Mouse (Mus musculus) forebrain, postnatal 0 days (tissue): ENCODE data around the gene AL731706.1. TPM values are rescaled to one million over a fixed set of nuclear protein-coding genes. Genes with fewer than 3 reads are reported as not detected.

Experiments
- ATAC-seq: fragments of 200-750 bp; cut with Nextera tagmentation; 2 replicates; pipeline ENCODE4 v1.8.0; 2017; ENCODE audit warnings: mild to moderate bottlenecking, moderate library complexity
- DNase-seq: peaks from one replicate; pipeline ENCODE4 v3.0.0-alpha.2; 2015
- H3K27ac ChIP-seq: fragments of 300-500 bp; sonication (generic); 2 replicates; pipeline ENCODE4 v1.5.1; 2014; ENCODE audit warnings: low read depth, mild to moderate bottlenecking, antibody characterized with exemption, low read length, moderate library complexity, mixed read lengths
- H3K27me3 ChIP-seq: fragments of 300-500 bp; sonication (generic); 2 replicates; pipeline ENCODE4 v1.6.1; 2014; ENCODE audit warnings: mild to moderate bottlenecking, low read length, mixed read lengths; ENCODE audit not compliant: insufficient read depth
- H3K36me3 ChIP-seq: fragments of 300-500 bp; sonication (generic); 2 replicates; pipeline ENCODE4 v1.6.1; 2014; ENCODE audit warnings: mild to moderate bottlenecking, moderate library complexity; ENCODE audit not compliant: insufficient read depth
- H3K4me1 ChIP-seq: fragments of 300-500 bp; sonication (generic); 2 replicates; pipeline ENCODE4 v1.6.1; 2014; ENCODE audit warnings: antibody characterized with exemption; ENCODE audit not compliant: insufficient read depth
- H3K4me2 ChIP-seq: fragments of 300-500 bp; sonication (generic); 2 replicates; pipeline ENCODE4 v1.6.1; 2014; ENCODE audit warnings: low read depth, mild to moderate bottlenecking, moderate library complexity
- H3K4me3 ChIP-seq: fragments of 300-500 bp; sonication (generic); 2 replicates; pipeline ENCODE4 v1.5.1; 2014; ENCODE audit warnings: low read depth, low read length, mixed read lengths
- H3K9ac ChIP-seq: fragments of 300-500 bp; sonication (generic); 2 replicates; pipeline ENCODE4 v1.6.1; 2014; ENCODE audit warnings: mild to moderate bottlenecking
- H3K9me3 ChIP-seq: fragments of 300-500 bp; sonication (generic); 2 replicates; pipeline ENCODE4 v1.6.1; 2016; ENCODE audit warnings: low read length
- CTCF ChIP-seq: sonication (generic); IDR thresholded peaks from 2 replicates; pipeline ENCODE4 v1.5.1; 2016; ENCODE audit warnings: antibody characterized with exemption, control low read depth, low read depth
- WGBS: fragments of 180-500 bp; shearing (Covaris S2); extraction: QIAGEN DNeasy Blood & Tissue Kit; methylation state at CpG from one replicate; pipeline ENCODE4 v1.1.7; 2014; 5-methylcytosine and 5-hydroxymethylcytosine counted together
- polyA plus RNA-seq: library from polyadenylated mRNA; unstranded; fragments of >200 nt; fragmentation: Nextera tagmentation; extraction: Ambion mirVana; gene quantifications from 2 replicates; pipeline ENCODE4 v1.2.1, GENCODE M21; 2015
- total RNA-seq: library from RNA; depleted of rRNA; stranded (reverse); fragments of >200 nt; gene quantifications from 2 replicates; pipeline ENCODE4 v1.2.3, GENCODE M21; 2014

The AL731706.1 gene
- total and polyA plus RNA-seq, 2 experiments from 2014 or later: 4.0 to 17.6 TPM

DNA sequence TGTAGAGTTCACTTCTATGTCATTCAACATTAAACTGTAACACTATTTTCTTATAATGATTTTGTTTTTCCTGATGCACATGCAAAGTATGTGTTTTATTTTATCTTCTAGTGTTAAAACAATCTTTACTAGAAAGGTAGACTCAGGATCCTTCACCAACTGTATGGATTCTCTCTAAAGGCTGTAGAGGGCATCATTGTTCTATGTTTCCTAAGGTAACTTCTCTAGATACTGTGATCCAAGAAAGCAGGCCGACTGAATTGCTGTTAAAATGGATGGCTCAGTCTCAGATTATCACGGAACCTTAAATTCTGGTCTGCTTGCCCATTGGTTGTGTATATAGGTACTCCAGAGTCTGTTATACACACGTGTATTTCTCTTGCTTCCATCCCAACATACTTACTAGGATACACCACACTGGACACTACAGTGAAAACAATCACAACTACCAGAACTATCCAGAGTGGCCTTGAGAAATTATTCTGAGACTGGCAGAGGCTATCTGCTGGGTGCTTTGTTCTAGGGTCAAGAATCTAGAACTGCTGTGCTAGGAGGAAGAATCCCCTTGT is 23.2 kb upstream of the AL731706.1 start:
- no peak overlapping the region for H3K9ac ChIP-seq
- ATAC-seq (peak; percentile 85), DNase-seq (peak; percentile 56)
- WGBS: 44% methylated on average over 3 of the region's 3 CpGs
- TF ChIP-seq CTCF: peak; percentile 70
- H3K9me3 ChIP-seq: no peaks in the 10 kb centered on the region
- no peak overlapping the region for H3K27ac ChIP-seq
- no peak overlapping the region for H3K4me2 ChIP-seq
- H3K4me3 ChIP-seq: no peak overlapping the region
- no peaks in the 10 kb centered on the region for H3K36me3 ChIP-seq
- H3K4me1 ChIP-seq: no peaks in the 10 kb centered on the region
- no peaks in the 10 kb centered on the region; the same call in 1 of the 2 replicates for H3K27me3 ChIP-seq

DNA sequence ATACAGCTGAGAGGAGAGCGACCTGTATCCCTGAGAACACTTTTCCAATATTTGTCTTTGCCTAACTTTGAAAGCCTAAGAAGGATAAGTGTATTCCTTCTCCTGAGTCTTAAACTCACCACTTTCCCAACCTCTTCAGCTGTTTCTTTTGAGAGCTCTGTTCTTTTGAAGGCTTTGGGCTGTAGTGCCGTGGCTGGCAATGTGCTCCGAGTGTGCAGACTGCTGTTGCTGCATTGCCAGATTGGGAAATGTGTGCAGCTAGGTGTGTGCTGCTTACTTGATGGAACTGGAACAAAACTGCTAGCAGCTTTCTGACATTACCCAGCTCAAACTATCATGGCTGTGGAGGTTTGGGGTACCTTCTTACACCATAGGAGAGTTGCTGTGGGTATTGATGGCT is 21.8 kb upstream of the AL731706.1 start:
- no peaks in the 10 kb centered on the region; the same call in 1 of the 2 replicates for H3K27me3 ChIP-seq
- H3K27ac ChIP-seq: no peak overlapping the region
- no peaks in the 10 kb centered on the region for H3K4me1 ChIP-seq
- WGBS: 31% methylated on average over 3 of the region's 3 CpGs
- H3K4me3 ChIP-seq: no peak overlapping the region
- ATAC-seq (no peak), DNase-seq (no peak)
- no peak overlapping the region for H3K4me2 ChIP-seq
- no peaks in the 10 kb centered on the region for H3K36me3 ChIP-seq
- H3K9me3 ChIP-seq: no peaks in the 10 kb centered on the region
- no peak for TF ChIP-seq CTCF
- H3K9ac ChIP-seq: no peak overlapping the region

DNA sequence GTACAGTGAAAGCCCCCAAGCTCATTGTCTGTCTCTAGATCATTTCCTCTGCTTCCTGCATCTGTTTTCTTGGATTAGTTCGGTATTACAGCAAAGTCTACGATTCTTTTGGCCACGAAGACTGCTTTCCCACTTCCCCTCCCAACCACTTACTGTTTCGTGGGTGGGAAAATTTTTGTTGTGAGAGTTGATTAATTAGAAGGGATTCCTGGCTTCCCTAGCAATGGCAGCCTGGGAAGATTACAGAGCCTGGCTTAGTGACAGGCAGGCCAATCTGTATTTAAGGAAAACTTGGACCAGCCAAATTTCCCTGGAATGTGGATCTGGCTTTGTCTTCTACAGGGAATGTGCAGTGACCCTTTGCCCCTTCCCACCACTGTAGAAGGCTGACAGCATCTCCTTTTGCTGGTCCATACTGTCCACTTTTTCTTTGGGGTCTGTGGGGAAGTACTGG is 20.8 kb upstream of the AL731706.1 start:
- 7% methylated on average over 4 of the region's 4 CpGs for WGBS
- Histone ChIP-seq H3K27ac (no peak overlapping the region), H3K9me3 (no peaks in the 10 kb centered on the region), H3K27me3 (no peaks in the 10 kb centered on the region; the same call in 1 of the 2 replicates), H3K4me3 (no peak overlapping the region), H3K9ac (no peak overlapping the region), H3K4me2 (no peak overlapping the region), H3K36me3 (no peaks in the 10 kb centered on the region), H3K4me1 (no peaks in the 10 kb centered on the region)
- DNase-seq (no peak), ATAC-seq (no peak)
- TF ChIP-seq CTCF: no peak

DNA sequence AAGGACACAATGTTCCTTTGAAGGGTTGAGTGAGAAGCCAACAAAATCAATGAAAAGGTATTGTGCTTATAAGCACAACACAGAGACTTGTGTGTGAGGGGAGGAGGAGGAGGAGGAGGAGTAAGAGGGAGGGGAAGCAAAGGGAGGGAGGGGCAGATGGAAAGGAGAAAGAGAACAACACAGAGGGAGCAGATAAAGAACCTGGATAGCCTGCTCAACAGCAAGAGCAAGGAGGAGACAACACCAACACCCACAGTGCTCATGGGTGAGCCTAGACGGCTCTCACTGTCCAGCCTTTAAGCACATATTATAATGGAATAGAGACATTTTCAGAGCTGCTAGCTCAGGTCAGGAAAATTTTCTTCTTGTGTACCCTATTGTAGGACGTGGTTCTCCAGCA is 18.1 kb upstream of the AL731706.1 start:
- no peak overlapping the region for H3K4me3 ChIP-seq
- 71% methylated on average over 2 of the region's 2 CpGs for WGBS
- no peak for DNase-seq
- no peak overlapping the region for H3K27ac ChIP-seq
- no peaks in the 10 kb centered on the region; the same call in 1 of the 2 replicates for H3K27me3 ChIP-seq
- H3K9ac ChIP-seq: no peak overlapping the region
- H3K4me2 ChIP-seq: no peak overlapping the region
- ATAC-seq: no peak
- no peaks in the 10 kb centered on the region for H3K4me1 ChIP-seq
- TF ChIP-seq CTCF: no peak
- H3K36me3 ChIP-seq: peaks cover 4% of the 10 kb centered on the region; the same call in 1 of the 2 replicates
- H3K9me3 ChIP-seq: no peaks in the 10 kb centered on the region

DNA sequence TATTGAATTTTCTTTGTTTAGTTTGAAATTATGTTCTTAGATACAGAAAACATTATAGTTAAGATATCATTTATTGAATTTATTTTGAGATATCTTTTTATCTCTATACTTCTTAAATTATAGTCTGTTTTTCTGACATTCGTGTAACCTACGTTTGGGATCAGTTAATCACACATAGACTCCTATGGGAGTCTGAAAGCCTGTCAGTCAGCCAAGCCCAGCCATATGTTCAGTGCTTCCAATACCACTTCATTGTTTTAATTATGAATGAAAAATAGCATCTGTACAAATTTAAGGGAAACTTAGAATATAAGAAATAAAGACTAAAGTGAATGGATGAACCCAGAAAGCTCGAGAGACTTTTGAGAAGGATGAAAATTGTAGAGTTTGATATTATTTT is 17.4 kb upstream of the AL731706.1 start:
- DNase-seq: no peak
- no peak overlapping the region for H3K4me3 ChIP-seq
- no peaks in the 10 kb centered on the region for H3K4me1 ChIP-seq
- TF ChIP-seq CTCF: no peak
- peaks cover 4% of the 10 kb centered on the region; the same call in 1 of the 2 replicates for H3K36me3 ChIP-seq
- no peak for ATAC-seq
- H3K27me3 ChIP-seq: no peaks in the 10 kb centered on the region; the same call in 1 of the 2 replicates
- no peak overlapping the region for H3K9ac ChIP-seq
- H3K9me3 ChIP-seq: no peaks in the 10 kb centered on the region
- WGBS: 65% methylated on average over 3 of the region's 3 CpGs
- H3K27ac ChIP-seq: no peak overlapping the region
- H3K4me2 ChIP-seq: no peak overlapping the region

DNA sequence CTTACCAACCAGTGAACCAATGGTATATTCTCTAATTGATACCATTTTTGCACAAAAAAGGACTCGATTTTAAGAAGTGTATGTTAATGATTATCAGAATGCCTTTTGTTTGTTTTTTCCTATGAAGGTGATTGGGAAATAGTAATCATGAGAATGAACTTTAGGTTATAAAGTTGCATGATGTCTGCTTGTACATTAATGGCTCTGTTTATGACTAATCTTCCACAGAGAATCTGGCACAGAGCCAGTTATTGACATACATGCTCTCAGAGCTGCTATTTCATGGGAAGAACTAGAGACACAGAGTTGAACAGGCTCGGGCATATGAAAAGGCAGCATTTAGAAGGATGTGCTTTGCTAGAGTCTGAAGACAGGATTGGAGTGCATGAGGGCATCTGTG is 4.9 kb upstream of the AL731706.1 start:
- Histone ChIP-seq H3K4me2 (no peak overlapping the region), H3K27ac (no peak overlapping the region), H3K36me3 (no peaks in the 10 kb centered on the region), H3K4me1 (peaks cover 7% of the 10 kb centered on the region), H3K9me3 (no peaks in the 10 kb centered on the region), H3K27me3 (no peaks in the 10 kb centered on the region), H3K4me3 (no peak overlapping the region), H3K9ac (no peak overlapping the region)
- no peak for ATAC-seq
- no peak for TF ChIP-seq CTCF
- 77% methylated on average over 2 of the region's 2 CpGs for WGBS
- DNase-seq: no peak

DNA sequence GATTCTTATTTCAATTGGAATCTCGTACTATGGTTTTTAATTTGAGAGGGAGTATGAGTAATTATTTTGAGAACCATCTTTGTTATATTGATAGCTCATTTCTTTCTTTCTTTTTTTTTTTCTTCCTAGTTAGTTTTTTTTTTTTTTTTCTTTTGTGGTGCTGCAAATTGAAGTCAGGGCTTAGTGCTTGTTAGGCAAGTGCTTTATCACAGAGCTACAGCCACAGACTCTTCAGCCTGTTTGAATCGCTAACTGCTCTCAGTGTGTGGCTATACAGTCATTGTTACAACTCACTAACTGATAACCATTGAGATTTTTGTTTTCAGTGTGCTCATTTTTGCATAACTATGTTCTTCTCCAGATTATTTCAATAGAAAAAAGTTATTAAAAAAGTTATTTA is 3.3 kb upstream of the AL731706.1 start:
- Histone ChIP-seq H3K36me3 (no peaks in the 10 kb centered on the region), H3K4me2 (no peak overlapping the region), H3K9ac (no peak overlapping the region), H3K27me3 (no peaks in the 10 kb centered on the region), H3K4me1 (peaks cover 7% of the 10 kb centered on the region), H3K9me3 (no peaks in the 10 kb centered on the region), H3K27ac (no peak overlapping the region), H3K4me3 (no peak overlapping the region)
- no peak for ATAC-seq
- 20% methylated on average over 2 of the region's 2 CpGs for WGBS
- no peak for TF ChIP-seq CTCF
- no peak for DNase-seq
